Mouse (Mus musculus): ENCODE results near the gene Vti1a. TPM values are rescaled to one million over a fixed set of nuclear protein-coding genes. Genes with fewer than 3 reads are reported as not detected.

Vti1a gene
- polyA plus RNA-seq, 1 experiment from 2014 or later: 19.6 TPM

GRCm38 (mm10) chr19:55623605-55624004 is 307.5 kb downstream of the Vti1a start:
- H3K9ac ChIP-seq: no peak overlapping the region
- WGBS: 86% methylated on average over 13 of the region's 13 CpGs
- H3K4me1 ChIP-seq (replicated peaks): peaks cover 16% of the 10 kb centered on the region
- no peak overlapping the region for H3K4me3 ChIP-seq
- H3K36me3 ChIP-seq: no peaks in the 10 kb centered on the region
- no peak overlapping the region for H3K4me2 ChIP-seq
- no peak overlapping the region for H3K27ac ChIP-seq (ENCODE audit: poor library complexity, severe bottlenecking)
- no peaks in the 10 kb centered on the region; the same call in 1 of the 2 replicates for H3K27me3 ChIP-seq (replicated peaks)
- ATAC-seq (ENCODE audit: insufficient number of reproducible peaks, low FRiP score): no peak
- H3K9me3 ChIP-seq (replicated peaks): no peaks in the 10 kb centered on the region

GRCm38 (mm10) chr19:55626483-55626882 is 310.4 kb downstream of the Vti1a start:
- Histone ChIP-seq H3K4me2 (no peak overlapping the region), H3K36me3 (no peaks in the 10 kb centered on the region), H3K9ac (no peak overlapping the region), H3K4me3 (no peak overlapping the region), H3K9me3 (replicated peaks) (no peaks in the 10 kb centered on the region), H3K4me1 (replicated peaks) (peaks cover 9% of the 10 kb centered on the region), H3K27ac (ENCODE audit: poor library complexity, severe bottlenecking) (no peak overlapping the region), H3K27me3 (replicated peaks) (peaks cover 13% of the 10 kb centered on the region)
- ATAC-seq (ENCODE audit: insufficient number of reproducible peaks, low FRiP score): no peak
- 86% methylated on average over 16 of the region's 16 CpGs for WGBS

- Histone ChIP-seq H3K27me3 (replicated peaks) (peaks cover 15% of the 10 kb centered on the region), H3K36me3 (no peaks in the 10 kb centered on the region), H3K4me3 (no peak overlapping the region), H3K27ac (ENCODE audit: poor library complexity, severe bottlenecking) (no peak overlapping the region), H3K4me2 (no peak overlapping the region), H3K9ac (no peak overlapping the region), H3K9me3 (replicated peaks) (no peaks in the 10 kb centered on the region), H3K4me1 (replicated peaks) (peaks cover 9% of the 10 kb centered on the region)
- 84% methylated on average over 12 of the region's 12 CpGs for WGBS
- no peak for ATAC-seq (ENCODE audit: insufficient number of reproducible peaks, low FRiP score)
Measured at GRCm38 (mm10) chr19:55626952-55627351, 310.9 kb downstream of the Vti1a start.

GRCm38 (mm10) chr19:55635488-55635887 is 319.4 kb downstream of the Vti1a start:
- WGBS: 73% methylated on average over 15 of the region's 15 CpGs

GRCm38 (mm10) chr19:55640251-55640650 is 324.2 kb downstream of the Vti1a start:
- Histone ChIP-seq H3K4me1 (replicated peaks) (peaks cover 16% of the 10 kb centered on the region), H3K9me3 (replicated peaks) (no peaks in the 10 kb centered on the region), H3K4me2 (no peak overlapping the region), H3K27me3 (replicated peaks) (peaks cover 3% of the 10 kb centered on the region; the same call in 1 of the 2 replicates), H3K27ac (ENCODE audit: poor library complexity, severe bottlenecking) (no peak overlapping the region), H3K9ac (no peak overlapping the region), H3K36me3 (no peaks in the 10 kb centered on the region), H3K4me3 (no peak overlapping the region)
- 80% methylated on average over 6 of the region's 6 CpGs for WGBS
- no peak for ATAC-seq (ENCODE audit: insufficient number of reproducible peaks, low FRiP score)

More at GRCm38 (mm10) chr19:55635488-55635887, 319.4 kb downstream of the Vti1a start:
- no peak overlapping the region for H3K27ac ChIP-seq (ENCODE audit: poor library complexity, severe bottlenecking)
- no peak for ATAC-seq (ENCODE audit: insufficient number of reproducible peaks, low FRiP score)
- H3K36me3 ChIP-seq: no peaks in the 10 kb centered on the region
- H3K27me3 ChIP-seq (replicated peaks): peaks cover 24% of the 10 kb centered on the region; the same call in 1 of the 2 replicates
- H3K9me3 ChIP-seq (replicated peaks): no peaks in the 10 kb centered on the region
- no peak overlapping the region for H3K4me3 ChIP-seq
- no peaks in the 10 kb centered on the region for H3K4me1 ChIP-seq (replicated peaks)
- no peak overlapping the region for H3K9ac ChIP-seq
- no peak overlapping the region for H3K4me2 ChIP-seq

GRCm38 (mm10) chr19:55641891-55642290 is 325.8 kb downstream of the Vti1a start:
- WGBS: 67% methylated on average over 2 of the region's 2 CpGs
- H3K4me3 ChIP-seq: no peak overlapping the region
- H3K27ac ChIP-seq (ENCODE audit: poor library complexity, severe bottlenecking): no peak overlapping the region
- H3K9me3 ChIP-seq (replicated peaks): no peaks in the 10 kb centered on the region
- H3K27me3 ChIP-seq (replicated peaks): no peaks in the 10 kb centered on the region
- peaks cover 16% of the 10 kb centered on the region for H3K4me1 ChIP-seq (replicated peaks)
- H3K36me3 ChIP-seq: no peaks in the 10 kb centered on the region
- H3K9ac ChIP-seq: no peak overlapping the region
- no peak for ATAC-seq (ENCODE audit: insufficient number of reproducible peaks, low FRiP score)
- H3K4me2 ChIP-seq: no peak overlapping the region

- H3K9me3 ChIP-seq (replicated peaks): no peaks in the 10 kb centered on the region
- H3K4me1 ChIP-seq (replicated peaks): peaks cover 16% of the 10 kb centered on the region
- no peak for ATAC-seq (ENCODE audit: insufficient number of reproducible peaks, low FRiP score)
- H3K9ac ChIP-seq: no peak overlapping the region
- H3K27me3 ChIP-seq (replicated peaks): no peaks in the 10 kb centered on the region
- no peaks in the 10 kb centered on the region for H3K36me3 ChIP-seq
- H3K4me2 ChIP-seq: no peak overlapping the region
- WGBS: 76% methylated on average over 11 of the region's 11 CpGs
- H3K4me3 ChIP-seq: no peak overlapping the region
- H3K27ac ChIP-seq (ENCODE audit: poor library complexity, severe bottlenecking): no peak overlapping the region
Measured at GRCm38 (mm10) chr19:55642361-55642760, 326.3 kb downstream of the Vti1a start.

- peaks cover 16% of the 10 kb centered on the region for H3K4me1 ChIP-seq (replicated peaks)
- H3K4me3 ChIP-seq: peak overlapping the region; percentile 43
- 6% methylated on average over 14 of the region's 14 CpGs for WGBS
- no peaks in the 10 kb centered on the region for H3K9me3 ChIP-seq (replicated peaks)
- H3K36me3 ChIP-seq: no peaks in the 10 kb centered on the region
- H3K4me2 ChIP-seq: peak overlapping the region; percentile 64
- H3K9ac ChIP-seq: peak overlapping the region; percentile 44
- H3K27me3 ChIP-seq (replicated peaks): no peaks in the 10 kb centered on the region
- peak; percentile 76; the same call in 1 of the 2 replicates for ATAC-seq (ENCODE audit: insufficient number of reproducible peaks, low FRiP score)
- peak overlapping the region; percentile 90 for H3K27ac ChIP-seq (ENCODE audit: poor library complexity, severe bottlenecking)
Measured at GRCm38 (mm10) chr19:55643288-55643901, 327.3 kb downstream of the Vti1a start.

- Histone ChIP-seq H3K4me2 (peak overlapping the region; percentile 64), H3K4me3 (peak overlapping the region; percentile 43), H3K9ac (0 out of 2 replicates have a peak overlapping the region, but pooled peaks have one; percentile 44), H3K9me3 (replicated peaks) (no peaks in the 10 kb centered on the region), H3K36me3 (no peaks in the 10 kb centered on the region), H3K4me1 (replicated peaks) (peaks cover 16% of the 10 kb centered on the region), H3K27me3 (replicated peaks) (no peaks in the 10 kb centered on the region), H3K27ac (ENCODE audit: poor library complexity, severe bottlenecking) (peak overlapping the region; percentile 90; the same call in 1 of the 2 replicates)
- WGBS: 62% methylated on average over 13 of the region's 13 CpGs
- no peak for ATAC-seq (ENCODE audit: insufficient number of reproducible peaks, low FRiP score)
Measured at GRCm38 (mm10) chr19:55643931-55644330, 327.8 kb downstream of the Vti1a start.

- H3K4me3 ChIP-seq: no peak overlapping the region
- no peaks in the 10 kb centered on the region for H3K9me3 ChIP-seq (replicated peaks)
- H3K36me3 ChIP-seq: no peaks in the 10 kb centered on the region
- H3K4me2 ChIP-seq: no peak overlapping the region
- WGBS: 89% methylated on average over 10 of the region's 10 CpGs
- H3K9ac ChIP-seq: no peak overlapping the region
- no peak for ATAC-seq (ENCODE audit: insufficient number of reproducible peaks, low FRiP score)
- no peaks in the 10 kb centered on the region for H3K27me3 ChIP-seq (replicated peaks)
- H3K27ac ChIP-seq (ENCODE audit: poor library complexity, severe bottlenecking): no peak overlapping the region
- H3K4me1 ChIP-seq (replicated peaks): no peaks in the 10 kb centered on the region; the same call in 1 of the 2 replicates
Measured at GRCm38 (mm10) chr19:55649363-55649762, 333.3 kb downstream of the Vti1a start.

GRCm38 (mm10) chr19:55651017-55651416 is 334.9 kb downstream of the Vti1a start:
- H3K4me3 ChIP-seq: no peak overlapping the region
- no peak overlapping the region for H3K27ac ChIP-seq (ENCODE audit: poor library complexity, severe bottlenecking)
- no peaks in the 10 kb centered on the region for H3K27me3 ChIP-seq (replicated peaks)
- no peak overlapping the region for H3K9ac ChIP-seq
- 72% methylated on average over 9 of the region's 9 CpGs for WGBS
- no peak for ATAC-seq (ENCODE audit: insufficient number of reproducible peaks, low FRiP score)
- H3K4me2 ChIP-seq: no peak overlapping the region
- H3K36me3 ChIP-seq: no peaks in the 10 kb centered on the region
- no peaks in the 10 kb centered on the region for H3K9me3 ChIP-seq (replicated peaks)
- peaks cover under 1% of the 10 kb centered on the region; the same call in 1 of the 2 replicates for H3K4me1 ChIP-seq (replicated peaks)
